Mouse (Mus musculus) retina, postnatal 7 days (tissue): ENCODE results near the gene Nell1.

Experiments used
- DNase-seq: peaks from one replicate; pipeline ENCODE4 v3.0.0-alpha.2; 2012; ENCODE audit warnings: low read depth, low spot score

The Nell1 gene

GRCm38 (mm10) chr7:50260016-50260415, 285.4 kb downstream of the Nell1 start:
- DNase-seq: no peak

GRCm38 (mm10) chr7:50295508-50295907, 320.8 kb downstream of the Nell1 start:
- no peak for DNase-seq

DNA sequence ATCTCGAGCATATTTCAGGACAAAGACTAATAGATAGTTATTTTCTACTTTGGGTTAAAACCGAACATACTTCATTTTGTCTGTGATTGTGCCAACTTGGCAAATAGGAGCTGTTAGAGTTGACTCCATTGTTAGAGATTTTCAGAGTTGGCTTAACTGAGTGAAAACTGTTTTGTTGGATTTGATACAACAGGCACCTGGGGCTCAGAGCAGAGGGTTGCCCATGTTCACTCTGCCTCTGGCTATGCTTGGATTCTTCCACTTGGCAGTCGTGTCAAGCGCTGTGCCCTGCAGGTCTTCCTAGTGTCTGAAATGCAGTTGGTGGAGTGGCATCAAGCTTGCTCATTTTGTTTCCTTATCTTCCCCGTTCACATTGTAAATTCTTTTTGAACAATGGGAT, 363.6 kb downstream of the Nell1 start:
- DNase-seq: no peak

DNA sequence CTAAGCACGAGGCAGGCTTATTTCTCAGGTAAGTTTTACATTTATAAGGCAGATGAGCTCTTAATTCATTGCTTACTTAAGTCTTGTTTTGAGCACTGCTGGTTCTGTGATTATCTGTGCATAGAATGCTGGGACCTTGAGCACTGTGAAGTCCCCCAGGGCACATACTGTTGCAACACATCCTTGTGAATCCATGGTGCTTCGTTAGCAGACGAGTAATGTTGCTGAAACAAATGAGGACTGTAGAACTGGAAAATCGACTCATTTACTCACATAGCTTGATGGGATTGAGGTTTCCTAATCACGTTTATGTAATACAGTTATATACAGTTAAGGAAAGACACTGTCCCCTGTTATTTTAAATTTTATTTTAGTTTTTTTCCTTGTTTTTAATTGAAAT, 364.1 kb downstream of the Nell1 start:
- DNase-seq: no peak

DNA sequence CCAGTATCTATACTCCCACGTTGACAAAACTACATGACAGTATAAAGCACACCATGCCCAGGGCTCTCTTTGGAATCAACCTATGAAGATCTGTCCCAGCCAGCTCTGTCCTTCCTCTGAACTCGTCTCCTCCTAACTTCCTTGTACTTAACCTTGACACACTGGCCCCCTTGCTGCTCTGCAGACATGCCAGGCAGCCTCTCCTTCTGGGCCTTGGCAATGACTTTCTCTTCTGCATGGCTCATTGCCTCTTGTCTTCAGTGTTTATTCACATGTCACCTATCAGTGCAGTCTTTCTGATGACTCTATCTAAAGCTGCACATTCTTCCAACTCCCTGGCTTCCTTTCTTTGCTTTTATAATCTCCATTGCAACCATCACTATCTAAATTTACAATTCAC, 376.9 kb downstream of the Nell1 start:
- no peak for DNase-seq

DNA sequence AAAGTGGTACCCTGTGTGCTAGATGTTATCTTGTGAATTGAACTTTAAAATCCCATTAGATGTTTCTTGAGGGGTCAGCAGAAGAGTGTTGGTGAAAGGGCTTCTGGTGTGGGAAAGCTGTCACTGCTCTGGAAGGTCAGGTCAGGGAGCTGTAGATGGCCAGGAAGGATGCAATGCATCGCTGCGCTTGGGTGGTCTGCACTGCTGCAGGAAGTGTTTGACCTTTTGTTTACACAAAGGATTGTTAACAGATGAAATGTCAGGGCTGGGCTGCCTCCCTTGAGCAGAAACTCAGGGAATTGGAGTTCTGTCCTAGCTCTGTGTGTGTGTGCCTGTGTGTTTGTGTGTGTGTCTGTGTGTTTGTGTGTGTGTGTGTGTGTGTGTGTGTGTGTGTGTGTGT, 382.5 kb downstream of the Nell1 start:
- no peak for DNase-seq

DNA sequence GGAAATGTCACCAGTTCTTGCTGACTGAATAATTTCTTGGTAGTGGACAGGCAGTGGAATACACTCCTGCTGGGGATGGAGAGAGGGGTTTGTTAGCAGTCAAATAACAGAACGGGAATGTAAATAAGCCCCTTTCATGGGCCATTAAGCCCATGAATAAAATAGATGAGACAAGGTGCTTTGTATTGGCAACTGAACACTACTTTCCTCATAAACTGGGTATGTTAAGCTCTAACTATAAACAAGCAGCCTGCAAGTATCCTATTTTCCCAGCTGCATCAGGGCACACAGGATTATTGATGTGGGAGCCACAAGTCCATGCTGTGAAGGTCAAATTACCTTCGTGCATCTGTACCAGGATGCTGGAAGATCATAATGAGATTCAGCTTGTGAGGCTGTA, 387.4 kb downstream of the Nell1 start:
- DNase-seq: no peak

GRCm38 (mm10) chr7:50374876-50375275, 400.2 kb downstream of the Nell1 start:
- no peak for DNase-seq

DNA sequence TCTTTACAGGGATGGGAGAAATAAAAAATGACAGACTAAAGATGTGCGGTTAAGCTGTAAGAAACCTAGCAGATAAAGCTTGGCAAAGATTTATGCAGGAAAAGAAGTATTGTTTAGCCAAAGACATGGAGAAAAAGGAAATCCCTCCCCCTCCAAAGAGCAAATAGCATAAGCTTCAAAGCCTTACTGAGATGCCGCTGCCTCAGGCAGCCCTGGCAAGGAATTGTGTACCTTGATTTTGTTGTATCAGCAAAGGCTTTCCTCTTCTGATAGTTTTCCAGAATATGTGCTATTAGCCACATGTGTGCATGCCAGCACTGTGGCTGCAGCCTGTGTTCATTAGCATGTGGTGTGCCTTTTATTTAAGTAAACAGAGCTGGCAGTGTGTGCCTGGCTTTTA, 435.8 kb downstream of the Nell1 start:
- no peak for DNase-seq

GRCm38 (mm10) chr7:50419976-50420375, 445.3 kb downstream of the Nell1 start:
- DNase-seq: no peak

DNA sequence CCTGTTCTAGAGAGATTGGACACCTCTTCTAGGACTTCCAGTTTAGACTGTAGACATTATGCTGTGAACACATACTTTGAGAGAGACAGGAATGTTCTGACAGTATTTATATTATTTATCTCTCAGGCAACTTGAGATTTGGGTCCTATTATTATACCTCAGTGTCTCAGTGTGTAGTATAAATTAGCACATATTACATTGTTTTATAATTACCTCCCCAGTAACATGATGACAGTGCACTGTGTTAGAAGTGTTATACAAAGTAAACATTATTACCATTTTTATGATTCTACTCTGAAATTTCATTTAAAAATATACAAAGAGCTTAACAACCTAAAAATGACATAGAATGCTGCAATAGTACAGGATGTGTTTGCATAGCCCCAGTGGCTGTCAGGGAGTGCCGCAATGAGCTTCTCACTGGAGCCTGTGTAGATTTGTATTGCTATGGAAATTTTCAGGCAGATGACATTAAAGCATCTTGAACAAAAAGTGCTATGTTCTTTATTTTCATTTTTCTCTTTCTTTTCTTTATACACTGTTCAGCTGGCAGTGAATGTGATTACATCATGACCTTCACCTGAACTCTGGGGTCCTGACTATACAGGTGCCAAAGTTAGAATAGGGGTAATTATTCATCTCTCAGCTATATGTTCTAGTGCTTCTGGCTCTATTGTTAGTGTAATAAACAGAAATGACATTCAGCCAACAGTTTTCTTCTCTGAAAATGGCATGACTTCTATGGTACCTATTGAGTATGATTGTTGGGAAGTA, 447.9 kb downstream of the Nell1 start:
- DNase-seq: no peak

GRCm38 (mm10) chr7:50429725-50430124, 455.1 kb downstream of the Nell1 start:
- DNase-seq: no peak

DNA sequence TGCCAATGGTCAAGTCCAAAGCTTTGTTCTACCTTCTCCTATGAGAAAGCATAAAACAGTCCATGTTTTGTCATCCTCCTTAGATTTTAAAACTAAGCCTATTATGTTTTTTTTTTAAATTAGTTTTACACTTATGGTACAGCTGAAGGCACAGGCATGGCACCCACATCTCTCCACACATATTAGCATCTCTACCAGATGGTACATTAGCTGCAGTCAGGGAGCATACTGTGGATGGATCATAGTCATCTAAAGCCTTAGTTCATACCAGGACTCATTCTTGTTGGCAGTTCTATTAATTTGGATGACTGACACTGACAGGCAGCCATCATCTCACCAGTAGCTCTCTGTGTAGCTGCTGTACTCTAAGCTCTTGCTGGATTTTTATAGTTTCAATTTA, 466.6 kb downstream of the Nell1 start:
- DNase-seq: no peak

DNA sequence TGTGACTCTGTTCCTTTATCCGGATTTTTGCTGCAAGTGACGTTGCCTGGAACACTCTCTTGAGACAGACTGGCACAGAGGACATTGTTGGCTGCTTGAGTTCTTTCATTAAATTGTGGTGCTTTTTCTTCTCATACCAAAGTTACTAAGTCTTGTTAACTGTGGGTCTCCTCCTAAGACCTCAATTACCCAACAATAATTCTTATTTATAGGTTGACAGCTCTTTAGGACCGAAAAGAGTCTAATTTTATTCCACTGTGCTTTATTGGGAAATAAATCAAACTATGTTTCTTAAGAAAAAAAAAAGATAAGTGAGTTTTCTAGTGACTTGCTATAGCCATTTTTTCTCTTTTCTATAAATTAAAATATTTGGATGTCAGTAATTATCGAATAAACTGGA, 472.7 kb downstream of the Nell1 start:
- no peak for DNase-seq

DNA sequence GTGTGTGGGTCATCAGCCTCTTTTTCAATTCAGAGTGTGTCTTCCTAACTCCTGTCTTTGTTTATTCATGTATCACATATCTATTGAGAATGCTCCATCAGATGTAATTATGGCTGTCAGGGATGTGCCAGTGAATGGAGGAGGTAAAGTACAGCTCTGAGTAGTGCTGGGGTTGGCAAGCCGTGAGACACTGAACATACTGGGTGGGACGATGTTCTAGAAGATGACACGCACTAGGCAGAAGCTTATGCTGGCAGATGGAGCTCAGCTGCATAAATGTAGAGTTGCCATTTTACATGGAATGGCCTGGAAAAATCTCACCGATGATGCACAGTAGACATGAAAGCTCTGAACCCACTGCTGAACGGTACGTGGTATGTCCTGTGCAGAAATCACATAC, 493.1 kb downstream of the Nell1 start:
- DNase-seq: no peak

DNA sequence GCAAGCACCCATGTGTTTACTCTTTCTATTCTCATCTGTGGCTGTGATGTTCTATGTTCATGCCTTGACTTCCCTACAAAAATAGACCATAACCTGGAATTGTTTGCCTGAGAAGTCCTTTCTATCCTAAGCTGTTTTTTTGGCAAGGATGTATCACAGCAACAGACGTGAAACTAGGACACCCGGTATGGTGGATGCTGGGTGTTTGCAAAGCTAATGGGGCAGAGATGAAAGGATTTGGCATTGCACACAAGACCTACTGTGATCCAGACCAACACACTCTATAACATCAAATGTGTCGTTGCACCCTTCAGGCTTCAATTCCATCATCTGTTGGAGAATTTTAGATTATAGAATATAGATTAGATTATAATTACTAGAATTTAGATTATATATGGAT, 495.9 kb downstream of the Nell1 start:
- DNase-seq: no peak

GRCm38 (mm10) chr7:50482011-50482410, 507.3 kb downstream of the Nell1 start:
- no peak for DNase-seq

DNA sequence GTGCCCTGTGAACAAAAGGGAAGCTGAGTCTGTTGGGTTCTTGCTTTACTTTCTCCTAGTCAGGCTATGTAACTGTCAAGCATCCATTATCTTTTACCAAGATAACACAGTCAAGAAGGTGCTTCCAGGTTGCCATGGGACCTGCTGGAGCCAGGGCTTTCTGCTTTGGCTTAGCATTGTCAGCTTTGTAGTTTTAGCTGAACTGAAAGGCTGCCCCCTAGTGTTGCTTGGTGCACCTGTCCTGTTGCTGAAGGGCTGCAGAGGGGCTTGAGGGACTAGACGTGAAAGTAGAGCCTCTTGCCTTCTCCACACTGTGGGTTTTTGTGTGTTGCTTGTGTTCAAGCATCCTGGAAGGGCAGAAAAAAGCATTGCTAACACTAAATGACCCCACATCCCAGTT, 510.6 kb downstream of the Nell1 start:
- no peak for DNase-seq

- no peak for DNase-seq
Measured at GRCm38 (mm10) chr7:50486884-50487420, 512.3 kb downstream of the Nell1 start.

DNA sequence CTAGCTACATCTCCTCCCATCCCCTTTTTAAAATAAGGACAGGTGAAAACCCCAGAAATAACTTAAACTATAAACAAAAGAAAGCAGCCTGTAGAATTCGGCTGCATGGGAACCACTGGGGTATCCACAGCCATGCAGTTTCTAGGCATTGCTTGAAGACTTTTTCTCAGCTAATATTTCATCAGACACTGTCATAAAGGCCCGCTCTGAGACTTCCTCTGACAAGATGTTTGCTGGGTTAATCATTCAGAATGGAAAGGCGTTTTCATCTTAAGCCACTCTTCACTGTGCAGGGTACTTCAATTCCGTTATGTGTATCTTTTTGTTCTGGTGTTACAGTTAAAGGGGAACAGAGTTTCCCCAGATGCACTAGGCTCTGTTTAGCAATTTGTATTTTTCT, 526.9 kb downstream of the Nell1 start:
- DNase-seq: no peak

- no peak for DNase-seq
Measured at GRCm38 (mm10) chr7:50507047-50507446, 532.4 kb downstream of the Nell1 start.

GRCm38 (mm10) chr7:50514830-50515229, 540.2 kb downstream of the Nell1 start:
- no peak for DNase-seq

GRCm38 (mm10) chr7:50516681-50517080, 542.0 kb downstream of the Nell1 start:
- no peak for DNase-seq

DNA sequence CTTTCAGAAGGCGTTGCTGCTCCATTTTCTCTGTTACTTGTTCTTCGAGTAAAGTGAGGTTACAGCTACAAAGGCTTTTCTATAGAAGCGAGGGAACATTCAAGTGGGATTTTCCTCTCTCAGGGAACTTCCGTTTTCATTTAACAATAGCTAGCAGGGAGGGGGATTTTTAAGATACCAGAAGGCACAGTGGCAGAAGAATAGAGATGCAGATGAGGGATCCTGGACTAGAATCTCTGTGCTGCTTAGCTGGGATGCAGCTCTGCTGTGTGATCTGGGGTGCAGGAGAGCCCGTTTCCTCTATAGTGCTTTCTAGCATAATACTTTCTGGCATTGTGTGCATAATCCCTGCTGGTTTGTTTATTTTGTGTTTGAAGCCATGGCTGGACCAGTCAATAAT, 568.7 kb downstream of the Nell1 start:
- DNase-seq: no peak
